Mouse (Mus musculus) liver, embryonic 16.5 days (tissue): ENCODE measurements around the gene Pcnt. TPM values are rescaled to one million over a fixed set of nuclear protein-coding genes. Genes with fewer than 3 reads are reported as not detected.
A peak's percentile ranks its signal among the peaks of the same experiment; 100 is the strongest.

Experiments used
- ATAC-seq: fragments of 200-750 bp; cut with Nextera tagmentation; 2 replicates; pipeline ENCODE4 v1.8.0; 2017; ENCODE audit warnings: low read depth, mild to moderate bottlenecking, moderate number of reproducible peaks, moderate library complexity
- H3K27ac ChIP-seq: fragments of 300-500 bp; sonication (generic); 2 replicates; pipeline ENCODE4 v1.5.1; 2014; ENCODE audit warnings: mild to moderate bottlenecking, low read length
- H3K27me3 ChIP-seq: fragments of 300-500 bp; sonication (generic); 2 replicates; pipeline ENCODE4 v1.6.1; 2014; ENCODE audit warnings: low read depth, low read length, mixed read lengths; ENCODE audit not compliant: control insufficient read depth, insufficient read depth
- H3K36me3 ChIP-seq: fragments of 300-500 bp; sonication (generic); 2 replicates; pipeline ENCODE4 v1.6.1; 2014; ENCODE audit warnings: mild to moderate bottlenecking; ENCODE audit not compliant: control insufficient read depth, insufficient read depth
- H3K4me1 ChIP-seq: fragments of 300-500 bp; sonication (generic); 2 replicates; pipeline ENCODE4 v1.6.1; 2014; ENCODE audit warnings: low read depth, low read length, mixed read lengths; ENCODE audit not compliant: control insufficient read depth
- H3K4me2 ChIP-seq: fragments of 300-500 bp; sonication (generic); 2 replicates; pipeline ENCODE4 v1.6.1; 2014; ENCODE audit warnings: low read depth, low read length, mixed read lengths
- H3K4me3 ChIP-seq: fragments of 300-500 bp; sonication (generic); 2 replicates; pipeline ENCODE4 v1.5.1; 2014; ENCODE audit warnings: low read depth, mild to moderate bottlenecking, low read length
- H3K9ac ChIP-seq: fragments of 300-500 bp; sonication (generic); 2 replicates; pipeline ENCODE4 v1.6.1; 2014; ENCODE audit warnings: low read depth, low read length
- H3K9me3 ChIP-seq: fragments of 300-500 bp; sonication (generic); replicated peaks from 2 replicates; pipeline ENCODE4 v1.6.1; 2016; ENCODE audit warnings: low read length; ENCODE audit not compliant: control insufficient read depth
- WGBS: fragments of 180-500 bp; shearing (Covaris S2); extraction: QIAGEN DNeasy Blood & Tissue Kit; methylation state at CpG from one replicate; pipeline ENCODE4 v1.1.7; 2014; ENCODE audit not compliant: insufficient replicate concordance; 5-methylcytosine and 5-hydroxymethylcytosine counted together
- polyA plus RNA-seq: library from polyadenylated mRNA; unstranded; fragments of >200 nt; fragmentation: Nextera tagmentation; extraction: Ambion mirVana; gene quantifications from 2 replicates; pipeline ENCODE4 v1.2.1, GENCODE M21; 2015

Gene Pcnt
- polyA plus RNA-seq, 1 experiment from 2014 or later: 7.9 TPM

- H3K4me3 ChIP-seq: no peak overlapping the region
- 69% methylated on average over 3 of the region's 3 CpGs for WGBS
- H3K4me2 ChIP-seq: no peak overlapping the region
- no peak overlapping the region for H3K9ac ChIP-seq
- ATAC-seq: no peak
- peaks cover 41% of the 10 kb centered on the region for H3K36me3 ChIP-seq
- no peaks in the 10 kb centered on the region for H3K27me3 ChIP-seq
- no peaks in the 10 kb centered on the region for H3K4me1 ChIP-seq
- H3K27ac ChIP-seq: no peak overlapping the region
- H3K9me3 ChIP-seq: no peaks in the 10 kb centered on the region
These were observed 70.8 kb downstream of the Pcnt start for GRCm38 (mm10) chr10:76371736-76372135.

- Histone ChIP-seq H3K9ac (no peak overlapping the region), H3K36me3 (peaks cover 39% of the 10 kb centered on the region), H3K4me1 (no peaks in the 10 kb centered on the region), H3K27me3 (no peaks in the 10 kb centered on the region), H3K4me2 (no peak overlapping the region), H3K27ac (no peak overlapping the region), H3K4me3 (no peak overlapping the region), H3K9me3 (no peaks in the 10 kb centered on the region)
- WGBS: 87% methylated on average over 13 of the region's 13 CpGs
- ATAC-seq: no peak
These were observed 73.8 kb downstream of the Pcnt start for GRCm38 (mm10) chr10:76368766-76369165.

- WGBS: 65% methylated on average over 3 of the region's 3 CpGs
- no peak for ATAC-seq
- H3K36me3 ChIP-seq: peaks cover 22% of the 10 kb centered on the region
These were observed 79.4 kb downstream of the Pcnt start for GRCm38 (mm10) chr10:76363233-76363632.

GRCm38 (mm10) chr10:76358468-76358867 lies 84.1 kb downstream of the Pcnt start:
- no peak for ATAC-seq
- H3K36me3 ChIP-seq: peaks cover 29% of the 10 kb centered on the region

More at GRCm38 (mm10) chr10:76363233-76363632, 79.4 kb downstream of the Pcnt start:
- H3K4me2 ChIP-seq: no peak overlapping the region
- no peaks in the 10 kb centered on the region for H3K9me3 ChIP-seq
- no peak overlapping the region for H3K27ac ChIP-seq
- no peaks in the 10 kb centered on the region; the same call in 1 of the 2 replicates for H3K4me1 ChIP-seq
- H3K9ac ChIP-seq: no peak overlapping the region
- no peaks in the 10 kb centered on the region for H3K27me3 ChIP-seq
- H3K4me3 ChIP-seq: no peak overlapping the region

GRCm38 (mm10) chr10:76357286-76357875 lies 85.2 kb downstream of the Pcnt start:
- Histone ChIP-seq H3K9ac (no peak overlapping the region), H3K4me3 (no peak overlapping the region), H3K4me1 (no peaks in the 10 kb centered on the region; the same call in 1 of the 2 replicates), H3K9me3 (no peaks in the 10 kb centered on the region), H3K27ac (no peak overlapping the region), H3K27me3 (no peaks in the 10 kb centered on the region), H3K36me3 (peaks cover 33% of the 10 kb centered on the region), H3K4me2 (no peak overlapping the region)
- no peak for ATAC-seq
- 78% methylated on average over 8 of the region's 8 CpGs for WGBS

More at GRCm38 (mm10) chr10:76358468-76358867, 84.1 kb downstream of the Pcnt start:
- WGBS: 74% methylated on average over 5 of the region's 5 CpGs
- H3K4me2 ChIP-seq: no peak overlapping the region
- no peak overlapping the region for H3K9ac ChIP-seq
- no peaks in the 10 kb centered on the region for H3K9me3 ChIP-seq
- no peaks in the 10 kb centered on the region for H3K27me3 ChIP-seq
- no peak overlapping the region for H3K4me3 ChIP-seq
- no peak overlapping the region for H3K27ac ChIP-seq
- no peaks in the 10 kb centered on the region; the same call in 1 of the 2 replicates for H3K4me1 ChIP-seq

GRCm38 (mm10) chr10:76354974-76355373 lies 87.6 kb downstream of the Pcnt start:
- Histone ChIP-seq H3K9me3 (no peaks in the 10 kb centered on the region), H3K4me2 (no peak overlapping the region), H3K27me3 (no peaks in the 10 kb centered on the region), H3K4me1 (no peaks in the 10 kb centered on the region; the same call in 1 of the 2 replicates), H3K9ac (no peak overlapping the region), H3K27ac (no peak overlapping the region), H3K4me3 (no peak overlapping the region), H3K36me3 (peaks cover 46% of the 10 kb centered on the region)
- ATAC-seq: no peak
- 61% methylated on average over 12 of the region's 12 CpGs for WGBS

GRCm38 (mm10) chr10:76353986-76354385 lies 88.6 kb downstream of the Pcnt start:
- no peak for ATAC-seq
- no peak overlapping the region for H3K4me2 ChIP-seq
- peaks cover 46% of the 10 kb centered on the region for H3K36me3 ChIP-seq
- no peak overlapping the region for H3K9ac ChIP-seq
- H3K27ac ChIP-seq: no peak overlapping the region
- no peaks in the 10 kb centered on the region for H3K4me1 ChIP-seq
- H3K9me3 ChIP-seq: no peaks in the 10 kb centered on the region
- H3K4me3 ChIP-seq: no peak overlapping the region
- WGBS: 87% methylated on average over 12 of the region's 12 CpGs
- no peaks in the 10 kb centered on the region for H3K27me3 ChIP-seq

- Histone ChIP-seq H3K27ac (no peak overlapping the region), H3K4me1 (no peaks in the 10 kb centered on the region), H3K9me3 (no peaks in the 10 kb centered on the region), H3K27me3 (no peaks in the 10 kb centered on the region), H3K9ac (no peak overlapping the region), H3K4me3 (no peak overlapping the region), H3K4me2 (no peak overlapping the region), H3K36me3 (peaks cover 46% of the 10 kb centered on the region)
- no peak for ATAC-seq
- WGBS: 46% methylated on average over 7 of the region's 7 CpGs
These were observed 90.6 kb downstream of the Pcnt start for GRCm38 (mm10) chr10:76351953-76352352.

GRCm38 (mm10) chr10:76346589-76346988 lies 96.0 kb downstream of the Pcnt start:
- Histone ChIP-seq H3K27ac (no peak overlapping the region), H3K4me2 (peak overlapping the region; percentile 98), H3K4me3 (no peak overlapping the region), H3K27me3 (peaks cover 9% of the 10 kb centered on the region), H3K9ac (no peak overlapping the region), H3K4me1 (peaks cover 13% of the 10 kb centered on the region), H3K36me3 (peaks cover 6% of the 10 kb centered on the region), H3K9me3 (no peaks in the 10 kb centered on the region)
- no peak for ATAC-seq
- 6% methylated on average over 4 of the region's 4 CpGs for WGBS
